Mouse (Mus musculus): ENCODE data around the gene Btbd18.

DNA sequence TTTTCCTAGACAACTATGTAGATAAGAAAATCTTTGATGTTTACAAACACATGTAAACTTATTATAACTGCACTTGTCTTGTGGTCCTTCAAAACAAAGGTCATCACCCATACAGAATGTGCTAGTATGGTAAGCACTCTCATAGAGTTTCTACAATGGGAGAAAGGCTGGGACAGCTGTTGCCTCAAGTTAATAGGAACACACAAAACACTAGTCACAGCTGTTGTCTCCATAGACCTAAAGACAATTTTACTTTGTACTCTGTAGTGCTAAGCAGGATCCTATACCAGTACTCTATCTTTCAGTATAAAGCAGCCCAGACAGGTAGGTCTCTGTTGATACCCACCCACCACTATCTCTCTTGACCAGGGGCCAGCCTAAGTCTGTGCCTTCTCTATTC, 18.0 kb upstream of the Btbd18 start:
- no peak for TF ChIP-seq CTCF (IDR thresholded peaks at IDR 0.05; ENCODE audit: extremely low read depth, insufficient read depth, low read length)
- no peak for TF ChIP-seq POLR2A (IDR thresholded peaks at IDR 0.05; ENCODE audit: extremely low read depth, insufficient read depth, low read length)
